Comparison of ENCODE assay signal across 16 mouse cellular contexts in the genomic region with DNA sequence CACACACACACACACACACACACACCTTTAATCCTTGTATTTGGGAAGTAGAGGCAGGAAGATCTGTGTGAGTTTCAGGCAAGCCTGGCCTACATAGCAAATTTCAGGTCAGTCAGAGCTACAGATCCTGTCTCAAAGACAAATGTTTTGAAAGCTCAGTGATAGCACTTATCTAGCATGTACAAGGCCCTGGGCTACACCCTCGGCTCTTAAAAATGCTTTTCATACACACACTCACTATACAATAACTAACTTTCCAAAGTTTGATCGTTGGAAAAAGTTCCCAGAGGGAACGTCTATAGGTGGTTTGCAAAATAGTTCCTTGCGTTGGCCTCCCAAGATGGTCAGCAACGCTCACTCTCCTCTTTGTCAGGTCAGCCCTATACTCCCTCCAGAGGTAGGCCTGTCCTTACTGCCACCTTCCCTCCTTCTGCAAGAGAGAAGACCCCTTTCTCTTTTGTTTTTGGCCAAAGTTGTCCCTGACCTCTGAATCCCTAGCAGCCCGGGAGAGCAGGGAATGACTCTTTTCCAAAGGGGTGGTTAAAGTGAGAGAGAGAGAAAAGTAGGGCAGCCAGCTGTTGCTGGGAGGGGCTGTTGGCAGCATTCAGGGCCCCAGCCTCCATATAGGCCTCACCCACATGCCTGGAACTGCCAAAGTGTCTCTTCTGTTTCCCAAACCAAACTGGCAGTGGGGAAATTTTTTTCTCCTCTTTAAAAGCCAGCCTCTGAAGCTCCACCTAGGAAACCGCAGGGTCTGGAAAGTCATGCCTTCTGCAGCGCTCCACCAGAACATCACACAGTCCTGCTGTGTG. TPM values are rescaled to one million over a fixed set of nuclear protein-coding genes. Genes with fewer than 3 reads are reported as not detected.
A peak's percentile ranks its signal among the peaks of the same experiment; 100 is the strongest.
DNase-seq lines count a peak whose midpoint lies in the region; ATAC-seq and TF ChIP-seq lines count a peak whose summit lies in the region.
"Had no signal": no experiment of that assay in that cellular context is flagged by ENCODE, and none has a peak within 500 bp of the region (broad histone marks: within the 10 kb centered on the region; RNA-seq: fewer than 3 reads in every experiment).

No protein-coding gene starts in this region.

- H3K4me1 ChIP-seq in lung, postnatal 0 days (ENCODE audit: insufficient read depth, low read depth, low read length) = no peaks in the 10 kb centered on the region
- H3K4me1 ChIP-seq: embryonic facial prominence, embryonic 13.5 days; midbrain, embryonic 15.5 days; neural tube, embryonic 13.5 days had no signal

- no peak for TF ChIP-seq CTCF in lung, postnatal 0 days (IDR thresholded peaks at IDR 0.05)

- peak; percentile 54 for ATAC-seq in lung, postnatal 0 days
- ATAC-seq: forebrain, embryonic 16.5 days; midbrain, embryonic 15.5 days had no signal

- DNase-seq in adrenal gland, postnatal 36 days = peak; percentile 10 to 15
- DNase-seq in adrenal gland, postnatal 25 days = no peak
- peak; percentile 47 for DNase-seq in lung, postnatal 0 days (ENCODE audit: low spot score)
- no peak for DNase-seq in lung, postnatal 25 days (ENCODE audit: low spot score)
- DNase-seq in liver = peak; percentile 18
- peak; percentile 37 for DNase-seq in skeletal muscle tissue, adult 2 months (ENCODE audit: low read depth, low spot score)
- DNase-seq in urinary bladder, postnatal 36 days (ENCODE audit: low spot score in 2 of 2) = no peak
- DNase-seq in cerebellum, postnatal 36 days = no peak
- DNase-seq: cerebellum, postnatal 14 days; kidney, adult 2 months; lung, postnatal 36 days had no signal

- 56% methylated on average over 8 of the region's 8 CpGs for WGBS in lung, postnatal 0 days

- H3K27me3 ChIP-seq in lung, postnatal 0 days (replicated peaks; ENCODE audit: insufficient read depth, low read length) = no peaks in the 10 kb centered on the region
- H3K27me3 ChIP-seq: neural tube, embryonic 13.5 days had no signal

- H3K4me3 ChIP-seq in lung, postnatal 0 days (ENCODE audit: low read depth, low read length) = no peak overlapping the region
- H3K4me3 ChIP-seq: embryonic facial prominence, embryonic 13.5 days; midbrain, embryonic 15.5 days; neural tube, embryonic 13.5 days had no signal

- H3K9me3 ChIP-seq in lung, postnatal 0 days (ENCODE audit: low read length) = no peaks in the 10 kb centered on the region
- H3K9me3 ChIP-seq: embryonic facial prominence, embryonic 13.5 days; midbrain, embryonic 15.5 days; neural tube, embryonic 13.5 days had no signal

- no peak for TF ChIP-seq EP300 in lung, postnatal 0 days (IDR thresholded peaks at IDR 0.05)

- H3K36me3 ChIP-seq in lung, postnatal 0 days (ENCODE audit: insufficient read depth, low read length) = no peaks in the 10 kb centered on the region
- H3K36me3 ChIP-seq: embryonic facial prominence, embryonic 13.5 days; midbrain, embryonic 15.5 days; neural tube, embryonic 13.5 days had no signal

- peak overlapping the region; percentile 20; the same call in 1 of the 2 replicates for H3K27ac ChIP-seq in lung, postnatal 0 days (ENCODE audit: low read length)
- H3K27ac ChIP-seq: hindbrain, embryonic 14.5 days; midbrain, embryonic 15.5 days; neural tube, embryonic 13.5 days had no signal

- H3K4me2 ChIP-seq in lung, postnatal 0 days (replicated peaks; ENCODE audit: low read depth, low read length) = no peak overlapping the region
- H3K4me2 ChIP-seq: embryonic facial prominence, embryonic 13.5 days; hindbrain, embryonic 14.5 days; midbrain, embryonic 15.5 days; neural tube, embryonic 13.5 days had no signal

- H3K9ac ChIP-seq in lung, postnatal 0 days (replicated peaks; ENCODE audit: low read depth) = no peak overlapping the region
- H3K9ac ChIP-seq: embryonic facial prominence, embryonic 13.5 days; hindbrain, embryonic 14.5 days; midbrain, embryonic 15.5 days; neural tube, embryonic 13.5 days had no signal

RNA-seq across cellular contexts. Expression of gene Nyx, which starts 29.2 kb away (rescaled TPM):
- total RNA-seq in adrenal gland, postnatal 36 days (2021) = under 1 TPM; 0.30 TPM
- total RNA-seq in adrenal gland, postnatal 25 days (2021) = 0.24 and 0.33 TPM in 2 replicates
- 0.06 and 0.08 TPM in 2 replicates for polyA plus RNA-seq in lung, postnatal 0 days (2015; fragmentation: Nextera tagmentation; extraction: Ambion mirVana)

Comparison
In these comparisons a context has a peak if more than half of its experiments do, and no peak if none do; other contexts are left out.
1. DNase-seq: peak in adrenal gland, postnatal 36 days (2 of 2), lung, postnatal 0 days (single experiment), liver (single experiment) and skeletal muscle tissue, adult 2 months (single experiment); none in adrenal gland, postnatal 25 days (single experiment), lung, postnatal 25 days (single experiment), urinary bladder, postnatal 36 days (0 of 2) and cerebellum, postnatal 36 days (0 of 2).